Mouse (Mus musculus) right cerebral cortex, postnatal 10 days (tissue): ENCODE data around the gene Zswim8.
"Not testable (repeated sequence)": the region's sequence is repeated elsewhere in the genome, so short reads cannot be mapped to it uniquely, and the experiment has no call there.

ENCODE experiments used
- DNase-seq, 2 experiments: peaks; one replicate each; pipeline ENCODE4 v3.0.0; 2021; ENCODE audit warnings: low spot score in 2 of 2

Gene Zswim8

DNA sequence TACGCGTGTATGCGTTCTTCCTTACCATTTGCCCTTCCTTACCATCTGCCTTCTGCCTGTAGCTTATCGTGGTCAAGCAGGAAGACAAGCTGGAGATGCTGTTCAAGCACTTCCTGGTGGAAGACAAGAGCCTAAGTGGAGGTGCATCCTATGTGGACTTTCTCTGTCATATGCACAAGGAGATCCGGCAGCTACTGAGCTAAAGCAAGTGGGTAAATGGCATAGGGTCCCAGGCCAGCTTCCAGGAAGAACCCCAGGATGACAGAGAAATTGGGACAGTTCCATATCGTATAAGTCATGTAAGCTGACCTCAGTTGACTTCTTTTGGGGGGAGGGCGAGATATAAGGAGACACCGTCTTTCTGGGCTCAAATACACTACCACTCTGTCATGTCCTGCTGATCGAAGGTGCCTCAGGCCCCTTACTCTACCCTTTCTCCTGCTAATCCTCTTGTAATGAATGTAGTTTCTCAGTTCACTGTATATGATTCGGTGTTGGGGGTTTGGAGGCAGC lies 13.7 kb upstream of the Zswim8 start:
- no peak for DNase-seq

DNA sequence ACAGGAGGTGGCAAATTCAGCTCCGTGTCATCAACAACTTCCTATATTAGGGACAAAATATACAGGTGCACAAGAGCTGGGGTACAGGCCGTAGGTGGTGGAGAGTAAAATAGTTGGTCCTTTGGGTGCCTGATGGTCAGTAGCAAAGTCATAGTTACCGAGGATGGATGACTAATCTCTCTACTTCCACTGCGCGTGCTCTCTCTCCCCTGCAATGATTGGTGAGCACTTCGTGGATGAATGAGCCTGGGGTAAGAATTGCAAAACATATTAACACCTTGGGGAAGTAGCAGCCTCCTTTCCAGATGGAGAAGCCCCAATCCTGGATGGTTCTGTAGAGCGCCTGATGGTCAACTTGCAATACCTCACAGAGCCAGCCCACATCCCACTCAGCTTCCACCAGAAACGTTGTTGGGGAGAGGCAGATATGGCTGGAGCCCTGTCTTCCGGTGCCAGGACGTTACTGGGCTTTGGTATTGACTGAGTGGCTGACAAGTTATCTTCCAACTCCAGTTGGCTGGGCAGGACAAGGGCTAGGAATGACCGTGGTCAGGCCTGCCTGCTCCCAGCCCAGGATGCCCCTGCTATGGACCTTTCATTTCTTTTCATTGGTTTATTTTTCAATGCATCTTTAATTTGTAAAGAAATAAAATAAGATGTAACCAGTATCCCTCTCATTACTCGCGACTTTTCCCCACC lies 13.0 kb upstream of the Zswim8 start:
- no peak for DNase-seq

DNA sequence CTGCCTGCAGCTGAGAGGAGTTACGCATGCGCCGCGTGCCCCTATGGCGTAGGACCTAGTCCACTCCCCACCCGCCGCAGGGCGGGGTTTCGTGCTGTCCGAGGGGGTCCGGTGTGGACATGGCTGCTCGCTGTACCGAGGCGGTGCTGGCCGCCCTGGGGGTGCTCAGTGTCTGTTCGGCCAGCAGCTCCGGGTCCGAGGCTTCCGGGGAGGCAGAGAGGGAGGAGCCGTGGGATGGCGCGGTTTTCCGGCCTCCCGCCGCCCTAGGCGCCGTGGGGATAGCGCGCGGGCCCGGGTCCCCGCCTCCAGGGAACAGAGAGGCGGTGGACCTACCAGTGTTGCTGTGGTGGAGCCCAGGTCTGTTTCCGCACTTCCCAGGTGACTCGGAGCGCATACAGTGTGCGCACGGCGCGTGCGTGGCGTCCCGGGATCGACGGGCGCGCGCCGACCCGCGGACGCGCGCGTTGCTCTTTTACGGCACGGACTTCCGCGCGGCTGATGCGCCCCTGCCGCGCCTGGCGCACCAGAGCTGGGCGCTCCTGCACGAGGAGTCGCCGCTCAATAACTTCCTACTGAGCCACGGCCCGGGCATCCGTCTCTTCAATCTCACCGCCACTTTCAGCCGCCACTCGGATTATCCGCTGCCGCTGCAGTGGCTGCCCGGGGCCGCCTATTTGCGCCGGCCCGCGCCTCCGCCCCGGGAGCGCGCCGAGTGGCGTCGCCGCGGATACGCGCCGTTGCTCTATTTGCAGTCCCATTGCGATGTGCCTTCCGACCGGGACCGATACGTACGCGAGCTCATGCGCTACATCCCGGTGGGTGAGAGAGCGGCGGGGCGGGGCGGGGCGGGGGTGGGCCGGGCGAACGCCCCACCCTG lies 12.2 kb upstream of the Zswim8 start, which contains the start of gene Fut11:
Gene Fut11 (plus strand): TSS at position 85 of the 877 bp plus-strand sequence.
- peak; percentile 92 for DNase-seq

DNA sequence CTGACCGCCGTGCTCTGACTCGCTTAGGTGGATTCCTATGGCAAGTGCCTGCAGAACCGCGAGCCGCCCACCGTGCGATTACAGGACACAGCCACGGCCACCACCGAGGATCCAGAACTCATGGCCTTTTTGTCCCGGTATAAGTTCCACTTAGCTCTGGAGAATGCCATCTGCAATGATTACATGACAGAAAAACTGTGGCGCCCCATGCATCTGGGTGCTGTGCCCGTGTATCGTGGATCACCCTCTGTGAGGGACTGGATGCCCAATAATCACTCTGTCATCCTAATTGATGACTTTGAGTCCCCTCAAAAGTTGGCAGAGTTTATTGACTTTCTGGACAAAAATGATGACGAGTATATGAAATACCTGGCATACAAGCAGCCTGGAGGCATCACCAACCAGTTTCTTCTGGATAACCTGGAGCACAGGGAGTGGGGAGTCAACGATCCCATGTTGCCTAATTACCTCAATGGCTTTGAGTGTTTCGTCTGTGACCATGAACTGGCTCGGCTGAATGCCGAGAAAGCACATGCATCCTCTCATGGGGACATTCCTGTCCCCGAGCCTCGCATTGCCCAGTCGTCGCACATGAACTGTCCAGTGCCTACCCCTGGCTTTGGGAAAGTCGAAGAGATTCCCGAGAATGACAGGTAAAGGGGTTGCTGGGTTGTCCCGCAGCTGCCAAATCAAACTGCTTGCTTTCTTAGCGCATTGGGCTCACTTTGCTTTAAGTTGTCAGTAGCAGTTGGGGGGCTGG lies 11.4 kb upstream of the Zswim8 start:
- no peak for DNase-seq

DNA sequence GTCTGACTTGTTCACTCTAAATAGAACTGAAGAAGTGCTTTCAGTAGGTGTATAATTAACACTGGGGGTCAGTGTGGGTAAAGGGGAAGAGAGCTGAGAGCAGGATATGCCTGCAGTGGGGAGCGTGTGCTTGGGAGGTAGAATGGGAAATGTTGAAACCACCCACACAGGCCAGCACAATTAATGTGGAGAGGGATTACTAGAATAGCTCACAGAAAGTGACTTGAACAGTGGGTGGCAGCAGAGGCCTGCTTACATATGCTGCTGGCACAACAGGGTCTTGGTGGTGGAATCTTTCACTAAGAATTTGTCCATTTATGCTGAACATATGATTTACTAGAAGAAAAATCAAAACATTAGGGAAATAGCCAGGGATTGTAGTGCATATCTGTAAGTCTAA lies 10.4 kb upstream of the Zswim8 start:
- DNase-seq = peak; percentile 75 to 83

DNA sequence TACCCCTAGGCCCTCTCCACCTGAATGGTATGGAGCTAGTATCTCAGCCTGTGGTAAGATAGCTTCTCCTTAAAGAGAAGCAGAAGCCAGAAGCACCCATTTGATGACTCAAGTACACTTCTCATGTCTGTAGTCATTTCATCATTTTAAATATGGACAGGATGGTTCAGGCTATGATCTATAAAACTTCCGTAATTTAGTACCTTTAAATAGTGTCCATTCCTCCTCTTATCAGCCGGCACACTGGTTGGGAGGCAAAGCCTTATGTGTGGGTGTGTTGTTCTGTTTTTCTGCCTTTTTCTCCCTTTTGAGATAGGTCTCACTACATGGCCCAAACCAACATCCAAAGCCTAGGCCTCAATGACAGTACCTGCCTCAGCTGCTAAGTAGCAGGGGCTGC lies 8.8 kb upstream of the Zswim8 start:
- DNase-seq = no peak

DNA sequence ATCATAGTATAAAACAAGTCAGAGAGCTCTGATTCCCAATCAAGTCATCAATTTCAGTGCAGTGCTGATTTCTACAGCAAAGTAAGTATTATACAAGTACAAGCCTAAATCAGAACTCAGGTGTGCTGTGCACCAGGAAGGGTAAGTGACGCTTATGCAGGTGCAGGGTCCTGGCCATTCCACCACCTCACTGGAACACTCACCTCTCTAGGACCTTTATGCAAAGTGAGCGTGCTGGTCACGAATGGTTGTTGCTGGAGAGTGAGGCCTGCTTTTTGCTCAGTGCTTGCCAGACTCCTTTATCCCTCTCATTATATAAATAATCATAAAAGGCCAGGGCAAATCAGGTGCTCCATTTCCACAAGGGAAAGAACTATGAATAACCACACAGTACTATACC lies 7.0 kb upstream of the Zswim8 start:
- peak in 1 of 2 experiments; percentile 26 for DNase-seq

DNA sequence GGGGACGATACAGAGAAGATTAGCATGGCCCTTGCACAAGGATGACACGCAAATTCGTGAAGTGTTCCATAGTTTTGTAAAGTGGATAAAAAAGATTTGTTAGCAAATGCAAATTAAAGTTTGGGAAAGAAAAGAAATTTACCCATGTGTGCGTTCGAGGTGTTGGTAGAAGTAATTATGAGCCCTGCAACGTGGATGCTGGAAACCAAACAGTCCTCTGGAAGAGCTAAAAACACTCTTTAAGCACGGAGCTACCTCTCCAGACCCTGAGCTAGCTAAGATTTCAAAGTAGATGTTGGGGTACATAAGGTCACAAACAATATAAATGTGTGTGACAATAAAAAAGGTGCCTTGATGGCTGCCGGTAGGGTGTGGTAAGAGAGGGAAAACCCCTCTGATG lies 5.8 kb upstream of the Zswim8 start:
- no peak for DNase-seq

DNA sequence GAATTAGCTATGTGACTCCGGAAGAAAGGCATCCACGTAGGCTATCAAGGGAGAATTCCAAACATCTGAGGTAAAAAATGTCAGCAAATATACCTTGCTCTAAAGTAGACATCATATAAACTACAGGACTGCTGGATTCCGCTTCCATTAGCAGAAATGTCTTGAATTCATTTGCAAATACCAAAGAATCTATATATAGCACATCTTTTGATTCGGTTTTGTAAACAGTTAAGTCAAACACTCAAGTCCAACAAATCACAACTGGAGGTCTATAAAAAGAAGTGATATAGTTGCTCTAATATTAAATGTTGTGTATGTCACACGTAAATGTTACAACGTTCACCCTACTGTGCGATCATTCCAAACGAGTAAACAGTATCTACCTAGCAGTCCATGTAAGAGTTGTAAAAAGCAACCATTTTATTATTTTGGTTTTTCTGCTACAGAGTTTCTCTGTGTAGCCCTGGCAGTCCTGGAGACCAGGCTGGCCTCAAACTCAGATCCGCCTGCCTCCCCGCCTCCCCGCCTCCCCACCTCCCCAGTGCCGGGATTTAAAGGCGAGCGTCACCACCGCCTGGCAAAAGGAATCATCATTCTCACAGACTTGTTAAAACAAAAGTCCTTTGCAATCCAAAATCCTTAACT lies 5.1 kb upstream of the Zswim8 start:
- no peak for DNase-seq

DNA sequence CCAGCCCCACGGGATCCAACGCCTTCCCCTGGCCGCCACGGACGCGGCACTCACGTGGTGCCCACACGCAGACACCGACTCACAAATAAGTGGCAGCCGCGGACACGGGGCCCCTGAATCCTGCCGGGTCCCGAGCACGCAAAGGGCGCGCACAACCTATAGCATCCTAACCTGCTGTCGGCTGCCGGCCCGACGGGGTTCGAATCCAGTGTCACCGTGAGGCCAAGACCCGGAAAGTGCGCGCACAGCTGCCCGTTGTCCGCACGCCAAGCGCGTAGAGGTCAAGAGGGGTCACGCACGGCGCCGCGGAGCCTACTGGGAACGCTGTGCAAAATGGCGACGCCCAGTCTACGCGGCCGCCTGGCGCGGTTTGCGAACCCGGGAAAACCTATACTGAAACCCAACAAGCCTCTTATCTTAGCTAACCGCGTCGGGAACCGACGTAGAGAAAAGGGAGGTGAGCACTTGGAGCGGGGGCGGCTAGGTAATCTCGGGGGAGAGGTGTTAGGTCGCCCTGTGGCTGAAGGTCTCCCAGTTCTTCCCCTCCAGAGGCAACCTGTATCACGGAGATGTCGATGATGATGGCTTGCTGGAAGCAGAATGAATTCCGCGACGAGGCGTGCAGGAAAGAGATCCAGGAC lies 4.5 kb upstream of the Zswim8 start, which contains the start of gene Chchd1:
Gene Chchd1 (plus strand): TSS at position 266 of the 641 bp plus-strand sequence.
- peak; percentile 93 to 94 for DNase-seq

DNA sequence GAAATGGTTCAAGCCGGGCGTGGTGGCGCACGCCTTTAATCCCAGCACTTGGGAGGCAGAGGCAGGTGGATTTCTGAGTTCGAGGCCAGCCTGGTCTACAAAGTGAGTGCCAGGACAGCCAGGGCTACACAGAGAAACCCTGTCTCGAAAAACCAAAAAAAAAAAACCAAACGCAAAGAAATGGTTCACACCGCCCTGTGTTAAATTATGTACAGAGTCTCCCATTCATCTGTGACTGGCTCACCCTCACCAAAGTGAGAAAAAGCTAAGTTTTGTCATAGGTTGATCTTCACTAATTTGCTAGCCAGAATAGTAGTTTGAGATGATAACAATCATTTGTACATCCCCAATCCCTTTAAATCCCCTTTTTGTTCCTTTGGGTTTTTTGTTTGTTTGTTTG lies 3.9 kb upstream of the Zswim8 start:
- not testable (repeated sequence) for DNase-seq

DNA sequence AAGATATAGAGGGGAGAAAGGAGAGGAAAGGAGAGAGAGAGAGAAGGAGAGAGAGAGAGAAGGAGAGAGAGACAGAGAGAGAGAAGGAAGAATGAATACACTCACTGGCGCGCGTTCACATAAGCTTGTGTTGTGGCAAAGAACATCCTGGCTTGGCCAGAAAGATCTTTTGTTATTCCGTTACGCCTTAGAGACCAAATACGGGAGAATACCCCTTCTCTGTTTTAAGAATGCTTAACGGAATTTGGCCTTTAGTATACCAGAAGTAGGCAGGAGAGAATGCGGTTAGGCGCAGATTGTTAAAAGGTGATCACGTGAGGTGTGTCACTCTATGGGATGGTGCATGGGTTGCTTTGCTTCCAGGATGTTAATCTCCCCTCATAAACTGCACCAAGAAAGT lies 887 bp downstream of the Zswim8 start:
- DNase-seq = no peak

DNA sequence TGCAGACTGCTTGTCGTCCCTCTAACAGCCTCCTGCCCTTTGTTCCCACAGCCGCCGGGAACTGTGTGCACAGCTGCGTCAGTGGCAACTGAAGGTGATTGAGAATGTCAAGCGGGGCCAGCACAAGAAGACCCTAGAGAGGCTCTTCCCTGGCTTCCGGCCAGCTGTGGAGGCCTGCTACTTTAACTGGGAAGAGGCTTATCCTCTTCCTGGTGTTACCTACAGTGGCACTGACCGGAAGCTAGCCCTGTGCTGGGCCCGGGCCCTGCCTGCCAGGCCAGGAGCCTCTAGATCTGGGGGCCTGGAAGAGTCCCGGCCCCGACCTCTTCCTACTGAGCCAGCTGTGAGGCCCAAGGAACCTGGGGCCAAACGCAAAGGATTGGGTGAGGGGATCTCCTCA lies 6.5 kb downstream of the Zswim8 start:
- peak in 1 of 2 experiments; percentile 26 for DNase-seq

DNA sequence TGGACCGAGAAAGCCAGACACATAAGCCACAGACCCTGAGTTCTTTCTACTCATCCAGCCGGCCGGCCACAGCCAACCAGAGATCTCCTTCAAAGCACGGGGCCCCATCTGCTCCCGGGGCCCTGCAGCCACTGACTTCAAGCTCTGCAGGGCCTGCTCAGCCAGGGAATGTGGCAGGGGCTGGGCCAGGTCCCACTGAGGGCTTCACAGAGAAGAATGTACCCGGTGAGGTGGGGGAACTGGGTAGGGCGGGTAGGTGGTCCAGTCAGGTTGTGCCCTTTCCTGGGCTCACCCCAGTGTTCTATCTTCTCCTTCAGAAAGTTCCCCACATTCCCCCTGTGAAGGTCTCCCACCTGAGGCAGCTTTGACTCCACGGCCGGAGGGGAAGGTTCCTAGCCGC lies 11.1 kb downstream of the Zswim8 start:
- no peak for DNase-seq

DNA sequence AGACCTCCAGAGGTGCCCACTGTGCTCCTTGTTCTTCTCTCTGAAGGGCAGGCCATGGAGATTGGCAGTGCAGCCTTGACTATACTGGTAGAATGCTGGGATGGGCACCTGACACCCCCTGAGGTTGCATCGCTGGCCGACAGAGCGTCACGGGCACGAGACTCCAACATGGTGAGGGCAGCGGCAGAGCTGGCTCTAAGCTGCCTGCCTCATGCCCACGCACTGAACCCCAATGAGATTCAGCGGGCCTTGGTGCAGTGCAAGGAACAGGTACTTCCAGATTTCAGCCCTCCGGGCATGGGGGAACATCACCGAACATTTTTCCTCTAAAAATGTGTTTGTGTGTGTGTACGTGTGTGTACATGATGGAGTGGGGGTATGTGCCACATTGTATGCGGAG lies 12.4 kb downstream of the Zswim8 start:
- DNase-seq = peak in 1 of 2 experiments; percentile 36

DNA sequence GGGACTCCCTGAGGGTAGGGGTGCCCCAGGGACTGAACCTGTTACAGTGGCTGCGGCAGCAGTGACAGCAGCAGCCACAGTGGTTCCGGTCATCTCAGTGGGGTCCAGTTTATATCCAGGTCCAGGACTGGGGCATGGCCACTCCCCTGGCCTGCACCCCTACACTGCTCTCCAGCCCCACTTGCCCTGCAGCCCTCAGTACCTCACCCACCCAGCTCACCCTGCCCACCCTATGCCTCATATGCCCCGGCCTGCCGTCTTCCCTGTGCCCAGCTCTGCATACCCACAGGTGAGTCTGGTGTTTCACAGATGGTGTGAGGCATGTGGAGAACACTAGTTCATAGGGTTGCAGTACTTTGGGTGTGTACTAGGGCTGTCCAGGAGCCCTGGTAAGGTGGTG lies 14.0 kb downstream of the Zswim8 start:
- DNase-seq = peak in 1 of 2 experiments; percentile 22

DNA sequence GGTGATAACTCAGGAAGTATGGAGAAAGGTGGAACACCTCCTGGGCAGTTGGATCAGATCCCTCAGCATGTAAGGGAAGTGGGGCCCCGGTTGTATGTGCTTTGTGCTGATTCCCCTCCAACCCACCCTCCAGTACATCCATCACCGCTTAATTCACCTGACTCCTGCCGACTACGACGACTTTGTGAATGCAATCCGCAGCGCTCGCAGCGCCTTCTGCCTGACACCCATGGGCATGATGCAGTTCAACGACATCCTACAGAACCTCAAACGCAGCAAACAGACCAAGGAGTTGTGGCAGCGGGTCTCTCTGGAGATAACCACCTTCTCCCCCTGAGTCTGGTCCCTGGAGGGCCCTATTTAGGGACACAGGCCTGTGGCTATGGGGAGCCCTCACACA lies 15.7 kb downstream of the Zswim8 start:
- peak in 1 of 2 experiments; percentile 27 for DNase-seq

DNA sequence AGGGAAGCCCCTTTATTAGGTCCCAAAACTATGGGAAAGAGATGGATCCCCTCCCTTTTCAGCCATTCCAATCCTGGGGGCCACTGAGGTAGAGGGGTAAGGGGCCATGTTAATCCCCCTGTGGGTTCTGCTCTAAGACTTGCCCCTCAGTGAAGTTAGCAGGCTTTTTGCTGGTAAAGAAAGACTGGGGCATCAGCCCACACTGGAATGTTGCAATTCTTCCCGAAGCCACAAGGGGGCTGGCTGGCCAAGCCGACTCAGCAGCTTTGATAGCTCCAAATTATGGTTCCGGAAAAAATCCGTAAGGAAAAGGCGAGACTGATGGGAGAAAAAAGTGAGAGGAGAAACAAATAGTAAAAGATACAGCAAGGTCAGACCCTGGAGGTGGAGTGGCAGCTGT lies 16.7 kb downstream of the Zswim8 start:
- DNase-seq = peak; percentile 81 to 86

DNA sequence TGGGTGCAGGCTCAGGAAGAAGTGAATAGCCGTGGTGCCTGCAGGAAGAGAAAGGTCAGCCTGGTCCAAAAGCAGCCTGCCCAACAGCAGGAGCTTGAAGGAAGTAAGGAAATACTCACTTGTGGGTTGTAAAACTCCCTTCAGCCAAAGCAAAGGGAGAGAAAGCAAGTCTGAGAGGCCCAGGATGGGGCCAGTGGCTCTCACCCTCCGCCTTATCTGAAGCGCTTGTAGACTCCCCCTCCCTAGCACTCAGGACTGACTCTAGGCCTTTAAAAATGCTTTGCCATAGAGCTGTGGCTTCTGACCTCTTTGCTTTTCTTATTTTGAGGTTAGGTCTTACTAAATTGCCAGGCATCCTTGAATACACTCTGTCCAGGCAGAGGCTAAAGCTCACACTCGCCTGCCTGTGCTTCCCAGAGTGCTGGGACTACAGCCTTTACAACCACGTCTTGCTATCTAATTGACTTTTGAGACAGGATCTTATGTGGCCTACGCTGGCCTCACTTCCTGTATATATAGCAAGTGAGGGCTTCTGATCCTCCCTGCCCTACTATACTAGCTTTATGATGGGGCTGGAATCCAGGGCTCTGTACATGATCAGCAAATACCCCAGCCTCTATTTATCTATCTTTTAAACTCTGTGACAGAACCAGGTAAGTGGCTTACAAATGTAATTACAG lies 18.4 kb downstream of the Zswim8 start:
- DNase-seq = no peak

DNA sequence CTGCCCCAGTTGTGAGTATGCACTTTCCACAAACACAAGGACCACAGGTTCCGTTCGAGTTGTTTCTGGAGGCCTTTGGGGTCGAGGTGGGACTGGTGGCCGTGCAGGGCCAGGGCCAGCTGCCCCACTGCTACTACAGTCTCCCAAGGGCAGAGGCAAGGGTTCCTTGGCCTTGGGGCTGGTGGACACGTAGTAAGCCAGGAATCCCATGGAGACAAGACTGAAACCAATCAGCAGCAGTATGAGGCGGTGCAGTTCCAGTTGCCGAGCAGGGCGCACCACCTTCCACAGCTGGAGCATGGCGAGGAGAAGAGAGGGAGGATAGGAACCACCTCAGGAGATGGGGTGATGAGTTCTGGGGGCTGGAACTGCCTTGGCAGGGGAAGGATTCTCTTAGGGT lies 22.5 kb downstream of the Zswim8 start:
- DNase-seq = no peak
